Mouse (Mus musculus): Measurements from ENCODE around the gene Fnip2. TPM values are rescaled to one million over a fixed set of nuclear protein-coding genes. Genes with fewer than 3 reads are reported as not detected.

The Fnip2 gene
- polyA plus RNA-seq, 1 experiment from 2014 or later = 2.0 TPM

GRCm38 (mm10) chr3:79542585-79542984, 25.0 kb downstream of the Fnip2 start:
- no peaks in the 10 kb centered on the region for H3K9me3 ChIP-seq (ENCODE audit: control insufficient read depth, low read length)
- H3K4me1 ChIP-seq (ENCODE audit: control insufficient read depth, insufficient read depth, low read length) = no peaks in the 10 kb centered on the region
- H3K9ac ChIP-seq (ENCODE audit: low read depth, low read length) = no peak overlapping the region
- no peak for DNase-seq (ENCODE audit: low spot score)
- H3K4me2 ChIP-seq (ENCODE audit: low read depth, low read length) = no peak overlapping the region
- no peaks in the 10 kb centered on the region for H3K36me3 ChIP-seq (ENCODE audit: control insufficient read depth, insufficient read depth, low read length)
- WGBS = 38% methylated on average over 6 of the region's 6 CpGs
- no peak overlapping the region for H3K27ac ChIP-seq (replicated peaks; ENCODE audit: low read depth, low read length)
- no peak for ATAC-seq (ENCODE audit: low read depth)
- no peak overlapping the region for H3K4me3 ChIP-seq (ENCODE audit: low read depth, low read length)
- no peaks in the 10 kb centered on the region for H3K27me3 ChIP-seq (replicated peaks; ENCODE audit: control insufficient read depth, insufficient read depth, low read length)

GRCm38 (mm10) chr3:79539656-79540055, 27.9 kb downstream of the Fnip2 start:
- H3K27me3 ChIP-seq (replicated peaks; ENCODE audit: control insufficient read depth, insufficient read depth, low read length) = no peaks in the 10 kb centered on the region
- ATAC-seq (ENCODE audit: low read depth) = no peak
- no peak overlapping the region for H3K4me2 ChIP-seq (ENCODE audit: low read depth, low read length)
- no peaks in the 10 kb centered on the region for H3K4me1 ChIP-seq (ENCODE audit: control insufficient read depth, insufficient read depth, low read length)
- no peak overlapping the region for H3K9ac ChIP-seq (ENCODE audit: low read depth, low read length)
- H3K4me3 ChIP-seq (ENCODE audit: low read depth, low read length) = no peak overlapping the region
- no peak for DNase-seq (ENCODE audit: low spot score)
- H3K36me3 ChIP-seq (ENCODE audit: control insufficient read depth, insufficient read depth, low read length) = no peaks in the 10 kb centered on the region
- H3K9me3 ChIP-seq (ENCODE audit: control insufficient read depth, low read length) = no peaks in the 10 kb centered on the region
- H3K27ac ChIP-seq (replicated peaks; ENCODE audit: low read depth, low read length) = no peak overlapping the region

DNA sequence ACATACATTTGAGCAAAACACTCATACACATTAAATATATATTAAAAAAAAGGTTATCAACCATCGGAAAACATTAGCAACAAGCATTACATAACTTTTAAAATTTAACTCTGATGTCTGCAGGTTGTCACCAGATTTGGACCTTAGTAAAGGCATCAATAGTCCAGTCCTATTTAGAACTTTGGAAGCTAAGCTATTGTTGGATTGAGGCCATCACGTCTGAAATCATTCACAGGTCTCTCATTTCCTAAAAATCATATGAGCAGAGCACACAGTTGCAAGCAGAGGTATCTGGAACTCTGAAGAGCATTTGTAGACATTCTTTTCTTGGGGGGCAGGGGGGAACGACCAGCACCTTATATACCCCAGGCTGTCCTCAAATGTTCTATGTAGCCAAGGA, 28.5 kb downstream of the Fnip2 start:
- ATAC-seq (ENCODE audit: low read depth) (no peak), DNase-seq (ENCODE audit: low spot score) (no peak)
- H3K27me3 ChIP-seq (replicated peaks; ENCODE audit: control insufficient read depth, insufficient read depth, low read length) = no peaks in the 10 kb centered on the region
- no peaks in the 10 kb centered on the region for H3K4me1 ChIP-seq (ENCODE audit: control insufficient read depth, insufficient read depth, low read length)
- H3K9ac ChIP-seq (ENCODE audit: low read depth, low read length) = no peak overlapping the region
- no peaks in the 10 kb centered on the region for H3K36me3 ChIP-seq (ENCODE audit: control insufficient read depth, insufficient read depth, low read length)
- no peaks in the 10 kb centered on the region for H3K9me3 ChIP-seq (ENCODE audit: control insufficient read depth, low read length)
- H3K4me2 ChIP-seq (ENCODE audit: low read depth, low read length) = no peak overlapping the region
- WGBS = 89% methylated on average over 3 of the region's 3 CpGs
- H3K4me3 ChIP-seq (ENCODE audit: low read depth, low read length) = no peak overlapping the region
- H3K27ac ChIP-seq (replicated peaks; ENCODE audit: low read depth, low read length) = no peak overlapping the region

- DNase-seq (ENCODE audit: low spot score) (no peak), ATAC-seq (ENCODE audit: low read depth) (no peak)
- no peak overlapping the region for H3K9ac ChIP-seq (ENCODE audit: low read depth, low read length)
- H3K27ac ChIP-seq (replicated peaks; ENCODE audit: low read depth, low read length) = no peak overlapping the region
- H3K4me2 ChIP-seq (ENCODE audit: low read depth, low read length) = no peak overlapping the region
- no peaks in the 10 kb centered on the region for H3K27me3 ChIP-seq (replicated peaks; ENCODE audit: control insufficient read depth, insufficient read depth, low read length)
- no peaks in the 10 kb centered on the region for H3K9me3 ChIP-seq (ENCODE audit: control insufficient read depth, low read length)
- H3K4me3 ChIP-seq (ENCODE audit: low read depth, low read length) = no peak overlapping the region
- H3K4me1 ChIP-seq (ENCODE audit: control insufficient read depth, insufficient read depth, low read length) = no peaks in the 10 kb centered on the region
- WGBS = 90% methylated on average over 3 of the region's 3 CpGs
- no peaks in the 10 kb centered on the region for H3K36me3 ChIP-seq (ENCODE audit: control insufficient read depth, insufficient read depth, low read length)
Observed at GRCm38 (mm10) chr3:79538342-79538741, 29.3 kb downstream of the Fnip2 start.

- no peak for ATAC-seq (ENCODE audit: low read depth)
- Histone ChIP-seq H3K4me3 (ENCODE audit: low read depth, low read length) (no peak overlapping the region), H3K4me1 (ENCODE audit: control insufficient read depth, insufficient read depth, low read length) (no peaks in the 10 kb centered on the region), H3K9me3 (ENCODE audit: control insufficient read depth, low read length) (no peaks in the 10 kb centered on the region), H3K4me2 (ENCODE audit: low read depth, low read length) (no peak overlapping the region), H3K36me3 (ENCODE audit: control insufficient read depth, insufficient read depth, low read length) (no peaks in the 10 kb centered on the region), H3K27ac (replicated peaks; ENCODE audit: low read depth, low read length) (no peak overlapping the region), H3K27me3 (replicated peaks; ENCODE audit: control insufficient read depth, insufficient read depth, low read length) (no peaks in the 10 kb centered on the region), H3K9ac (ENCODE audit: low read depth, low read length) (no peak overlapping the region)
- DNase-seq (ENCODE audit: low spot score) = no peak
- 66% methylated on average over 3 of the region's 3 CpGs for WGBS
Observed at GRCm38 (mm10) chr3:79537626-79538203, 29.9 kb downstream of the Fnip2 start.

GRCm38 (mm10) chr3:79537023-79537422, 30.6 kb downstream of the Fnip2 start:
- Histone ChIP-seq H3K9me3 (ENCODE audit: control insufficient read depth, low read length) (no peaks in the 10 kb centered on the region), H3K27ac (replicated peaks; ENCODE audit: low read depth, low read length) (no peak overlapping the region), H3K4me2 (ENCODE audit: low read depth, low read length) (no peak overlapping the region), H3K36me3 (ENCODE audit: control insufficient read depth, insufficient read depth, low read length) (no peaks in the 10 kb centered on the region), H3K27me3 (replicated peaks; ENCODE audit: control insufficient read depth, insufficient read depth, low read length) (no peaks in the 10 kb centered on the region), H3K4me3 (ENCODE audit: low read depth, low read length) (no peak overlapping the region), H3K9ac (ENCODE audit: low read depth, low read length) (no peak overlapping the region), H3K4me1 (ENCODE audit: control insufficient read depth, insufficient read depth, low read length) (no peaks in the 10 kb centered on the region)
- DNase-seq (ENCODE audit: low spot score) (no peak), ATAC-seq (ENCODE audit: low read depth) (no peak)
- WGBS = 84% methylated on average over 7 of the region's 7 CpGs

GRCm38 (mm10) chr3:79531581-79532271, 35.9 kb downstream of the Fnip2 start:
- Histone ChIP-seq H3K36me3 (ENCODE audit: control insufficient read depth, insufficient read depth, low read length) (no peaks in the 10 kb centered on the region), H3K27me3 (replicated peaks; ENCODE audit: control insufficient read depth, insufficient read depth, low read length) (no peaks in the 10 kb centered on the region), H3K9ac (ENCODE audit: low read depth, low read length) (no peak overlapping the region), H3K4me3 (ENCODE audit: low read depth, low read length) (no peak overlapping the region), H3K4me1 (ENCODE audit: control insufficient read depth, insufficient read depth, low read length) (peaks cover 7% of the 10 kb centered on the region), H3K9me3 (ENCODE audit: control insufficient read depth, low read length) (no peaks in the 10 kb centered on the region), H3K4me2 (ENCODE audit: low read depth, low read length) (no peak overlapping the region), H3K27ac (replicated peaks; ENCODE audit: low read depth, low read length) (no peak overlapping the region)
- no peak for ATAC-seq (ENCODE audit: low read depth)
- DNase-seq (ENCODE audit: low spot score) = no peak
- WGBS = 56% methylated on average over 9 of the region's 9 CpGs

DNA sequence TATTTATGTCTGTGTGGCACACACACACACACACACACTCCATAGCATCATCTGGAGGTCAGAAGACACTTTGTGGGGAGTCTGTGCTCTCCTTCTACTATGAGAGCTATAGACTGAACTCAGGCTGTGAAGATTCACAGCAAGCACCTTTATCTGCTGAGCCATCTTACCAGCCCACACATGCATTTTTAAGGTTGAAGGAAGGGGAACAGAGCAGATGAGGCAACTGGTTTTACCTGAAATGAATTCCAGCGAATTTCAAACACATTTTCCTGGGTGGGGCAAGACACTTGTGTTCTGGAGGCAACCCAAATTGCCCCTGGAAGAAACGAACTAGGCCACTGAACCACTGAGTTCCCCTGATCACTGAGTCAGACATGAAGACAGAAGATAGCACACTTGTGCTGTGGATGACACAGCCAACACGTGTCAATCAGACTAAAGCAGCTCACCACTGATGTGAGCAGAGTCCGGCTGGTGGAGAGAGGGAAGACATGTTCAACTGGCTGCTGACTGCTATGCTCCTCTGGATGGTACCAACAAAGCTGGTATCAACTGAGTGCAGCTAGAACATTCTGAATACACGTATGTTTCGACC, 38.0 kb downstream of the Fnip2 start:
- H3K4me2 ChIP-seq (ENCODE audit: low read depth, low read length) = no peak overlapping the region
- H3K4me3 ChIP-seq (ENCODE audit: low read depth, low read length) = no peak overlapping the region
- H3K36me3 ChIP-seq (ENCODE audit: control insufficient read depth, insufficient read depth, low read length) = no peaks in the 10 kb centered on the region
- H3K9me3 ChIP-seq (ENCODE audit: control insufficient read depth, low read length) = no peaks in the 10 kb centered on the region
- DNase-seq (ENCODE audit: low spot score) (peak; percentile 40), ATAC-seq (ENCODE audit: low read depth) (no peak)
- 76% methylated on average over 6 of the region's 6 CpGs for WGBS
- H3K27me3 ChIP-seq (replicated peaks; ENCODE audit: control insufficient read depth, insufficient read depth, low read length) = no peaks in the 10 kb centered on the region
- H3K4me1 ChIP-seq (ENCODE audit: control insufficient read depth, insufficient read depth, low read length) = peaks cover 14% of the 10 kb centered on the region
- H3K27ac ChIP-seq (replicated peaks; ENCODE audit: low read depth, low read length) = no peak overlapping the region
- H3K9ac ChIP-seq (ENCODE audit: low read depth, low read length) = no peak overlapping the region

- DNase-seq (ENCODE audit: low spot score) = no peak
- Histone ChIP-seq H3K36me3 (ENCODE audit: control insufficient read depth, insufficient read depth, low read length) (no peaks in the 10 kb centered on the region), H3K4me2 (ENCODE audit: low read depth, low read length) (no peak overlapping the region), H3K9me3 (ENCODE audit: control insufficient read depth, low read length) (no peaks in the 10 kb centered on the region), H3K4me3 (ENCODE audit: low read depth, low read length) (no peak overlapping the region), H3K27ac (replicated peaks; ENCODE audit: low read depth, low read length) (no peak overlapping the region), H3K27me3 (replicated peaks; ENCODE audit: control insufficient read depth, insufficient read depth, low read length) (no peaks in the 10 kb centered on the region), H3K9ac (ENCODE audit: low read depth, low read length) (no peak overlapping the region), H3K4me1 (ENCODE audit: control insufficient read depth, insufficient read depth, low read length) (peaks cover 14% of the 10 kb centered on the region)
- ATAC-seq (ENCODE audit: low read depth) = no peak
- WGBS = 63% methylated on average over 8 of the region's 8 CpGs
Observed at GRCm38 (mm10) chr3:79528451-79528850, 39.1 kb downstream of the Fnip2 start.

Measured in embryonic facial prominence, embryonic 14.5 days (tissue).